Mouse (Mus musculus) ES-Bruce4 (cell line): ENCODE results near the gene Relch.

Source experiments
- CTCF ChIP-seq: IDR thresholded peaks from one replicate; pipeline ENCODE4 v1.8.1; 2011; ENCODE audit warnings: low read depth, low read length
- EP300 ChIP-seq: IDR thresholded peaks from 2 replicates; pipeline ENCODE4 v1.6.1; 2011; ENCODE audit warnings: low read depth, low read length; ENCODE audit not compliant: insufficient read depth
- POLR2A ChIP-seq: IDR thresholded peaks from one replicate; pipeline ENCODE4 v1.8.1; 2011; ENCODE audit warnings: low read length; ENCODE audit not compliant: insufficient read depth

- TF ChIP-seq CTCF (no peak), EP300 (no peak), POLR2A (no peak)
These were observed 21.8 kb downstream of the Relch start for GRCm38 (mm10) chr1:105685501-105685900.
